Mouse (Mus musculus): ENCODE data around the gene Pde3b.

GRCm38 (mm10) chr7:114562531-114563241 lies 147.6 kb downstream of the Pde3b start, which contains the start of gene Cyp2r1:
- TF ChIP-seq CTCF (IDR thresholded peaks at IDR 0.05; ENCODE audit: extremely low read depth, insufficient read length, insufficient replicate concordance, low read depth, low read length) (peak; percentile 25; the same call in 1 of the 2 replicates), POLR2A (IDR thresholded peaks at IDR 0.05; ENCODE audit: low read depth, low read length) (no peak)
